8 mouse cellular contexts compared by ENCODE assay signal in genomic region chr1:72878473-72879318, GRCm38 (mm10). TPM values are rescaled to one million over a fixed set of nuclear protein-coding genes. Genes with fewer than 3 reads are reported as not detected.
DNase-seq lines count a peak whose midpoint lies in the region; ATAC-seq and TF ChIP-seq lines count a peak whose summit lies in the region.
"Had no signal": no experiment of that assay in that cellular context is flagged by ENCODE, and none has a peak within 500 bp of the region (broad histone marks: within the 10 kb centered on the region; RNA-seq: fewer than 3 reads in every experiment).

No protein-coding gene starts in this region.

- 58% methylated on average over 25 of the region's 25 CpGs for WGBS in heart, embryonic 15.5 days
- WGBS in embryonic facial prominence, embryonic 10.5 days: 58% methylated on average over 25 of the region's 25 CpGs
- 17% methylated on average over 25 of the region's 25 CpGs for WGBS in limb, embryonic 15.5 days

- no peak for DNase-seq in heart, postnatal 10 days
- DNase-seq in CH12.LX (ENCODE audit: extremely low read depth): no peak
- DNase-seq in embryonic facial prominence, embryonic 10.5 days (ENCODE audit: low spot score): no peak
- DNase-seq in adrenal gland, postnatal 36 days: no peak
- no peak for DNase-seq in gastrocnemius, adult 18-20 months (ENCODE audit: low spot score)
- DNase-seq: thymus, adult 18-20 months had no signal

- TF ChIP-seq POLR2A in CH12.LX (IDR thresholded peaks at IDR 0.05; ENCODE audit: low read depth, low read length): no peak

- no peaks in the 10 kb centered on the region for H3K9me3 ChIP-seq in heart, embryonic 15.5 days (replicated peaks)
- no peaks in the 10 kb centered on the region for H3K9me3 ChIP-seq in CH12.LX (replicated peaks; ENCODE audit: low read length)
- no peaks in the 10 kb centered on the region for H3K9me3 ChIP-seq in embryonic facial prominence, embryonic 10.5 days
- no peaks in the 10 kb centered on the region for H3K9me3 ChIP-seq in limb, embryonic 15.5 days

- H3K27ac ChIP-seq in heart, embryonic 15.5 days: no peak overlapping the region
- H3K27ac ChIP-seq in CH12.LX (ENCODE audit: insufficient read depth, low read depth): no peak overlapping the region
- H3K27ac ChIP-seq in embryonic facial prominence, embryonic 10.5 days (replicated peaks): peak overlapping the region; percentile 66
- peak overlapping the region; percentile 74 for H3K27ac ChIP-seq in limb, embryonic 15.5 days

- H3K36me3 ChIP-seq in heart, embryonic 15.5 days: no peaks in the 10 kb centered on the region
- H3K36me3 ChIP-seq in CH12.LX (replicated peaks in 1 of 2; ENCODE audit: control insufficient read depth in 1 of 2, insufficient read depth in 1 of 2, low read length in 1 of 2): no peaks in the 10 kb centered on the region
- no peaks in the 10 kb centered on the region for H3K36me3 ChIP-seq in embryonic facial prominence, embryonic 10.5 days (replicated peaks)
- no peaks in the 10 kb centered on the region for H3K36me3 ChIP-seq in limb, embryonic 15.5 days

- intact Hi-C loops in heart, postnatal 10 days (cut with DNase I): loop anchor here (1.0 to 5.0 kb wide), 2 partner anchors 396 to 484 kb away; no protein-coding TSS in a partner anchor

- no peak overlapping the region for H3K9ac ChIP-seq in heart, embryonic 15.5 days
- peak overlapping the region; percentile 22; the same call in 1 of the 2 replicates for H3K9ac ChIP-seq in CH12.LX (ENCODE audit: insufficient read depth, low read depth)
- H3K9ac ChIP-seq in limb, embryonic 15.5 days: no peak overlapping the region

- H3K4me1 ChIP-seq in heart, embryonic 15.5 days (replicated peaks): peaks cover 32% of the 10 kb centered on the region
- H3K4me1 ChIP-seq in CH12.LX (ENCODE audit: control insufficient read depth in 1 of 2, insufficient read depth in 2 of 2): peaks cover 0 to 11% of the 10 kb centered on the region in 2 experiments; a peak in 2 of 4 replicates
- H3K4me1 ChIP-seq in embryonic facial prominence, embryonic 10.5 days: peaks cover 43% of the 10 kb centered on the region
- peaks cover 42% of the 10 kb centered on the region for H3K4me1 ChIP-seq in limb, embryonic 15.5 days

- no peak overlapping the region for H3K4me3 ChIP-seq in heart, embryonic 15.5 days
- H3K4me3 ChIP-seq in CH12.LX (replicated peaks in 1 of 3; ENCODE audit: low read depth in 2 of 3, low read length in 2 of 3, poor library complexity in 1 of 3): no peak overlapping the region
- no peak overlapping the region for H3K4me3 ChIP-seq in embryonic facial prominence, embryonic 10.5 days
- H3K4me3 ChIP-seq in limb, embryonic 15.5 days: no peak overlapping the region

- in situ Hi-C loops in CH12.LX (cut with MboI; ENCODE audit: low pct_ligation_motif_present, low pct_unique_long_range_greater_than_20kb, low sequenced_read_pairs): loop anchor here (10.0 kb wide), 2 partner anchors 946 to 976 kb away; no protein-coding TSS in a partner anchor

- no peak for TF ChIP-seq CTCF in CH12.LX (conservative IDR thresholded peaks at IDR 0.05 in 1 of 2, IDR thresholded peaks at IDR 0.05 in 1 of 2; ENCODE audit: low read depth in 2 of 2, low read length in 2 of 2)

- 0 out of 2 replicates have a peak, but pooled peaks cover 5% of the 10 kb centered on the region for H3K27me3 ChIP-seq in heart, embryonic 15.5 days
- H3K27me3 ChIP-seq in CH12.LX (replicated peaks): peaks cover 51% of the 10 kb centered on the region
- H3K27me3 ChIP-seq in embryonic facial prominence, embryonic 10.5 days (replicated peaks; ENCODE audit: low read depth, poor library complexity, severe bottlenecking): peaks cover 50% of the 10 kb centered on the region
- H3K27me3 ChIP-seq in limb, embryonic 15.5 days: no peaks in the 10 kb centered on the region

- no peak for ATAC-seq in heart, embryonic 15.5 days (replicated peaks; ENCODE audit: insufficient number of reproducible peaks, insufficient read depth, low FRiP score, low read depth)
- 0 out of 2 replicates have a peak, but pooled peaks have one; percentile 40 for ATAC-seq in limb, embryonic 15.5 days (ENCODE audit: insufficient number of reproducible peaks, low FRiP score, low TSS enrichment, low read depth)

- H3K79me2 ChIP-seq in CH12.LX (replicated peaks; ENCODE audit: control insufficient read depth, extremely low read depth, insufficient read depth, poor library complexity, severe bottlenecking): no peaks in the 10 kb centered on the region

- dilution Hi-C loops in CH12.LX (cut with MboI; ENCODE audit: extremely low pct_ligation_motif_present, extremely low pct_unique_long_range_greater_than_20kb, low sequenced_read_pairs): no loop called here

- H3K4me2 ChIP-seq in heart, embryonic 15.5 days: peak overlapping the region; percentile 54
- H3K4me2 ChIP-seq in CH12.LX (ENCODE audit: insufficient read depth, low read depth, poor library complexity, severe bottlenecking): peak overlapping the region; percentile 60
- peak overlapping the region; percentile 37 for H3K4me2 ChIP-seq in limb, embryonic 15.5 days

- TF ChIP-seq EP300 in CH12.LX (IDR thresholded peaks at IDR 0.05; ENCODE audit: low read length): no peak

- TF ChIP-seq RAD21 in CH12.LX (IDR thresholded peaks at IDR 0.05; ENCODE audit: low read depth, low read length): no peak

TF ChIP-seq in CH12.LX, 34 proteins besides CTCF, POLR2A, EP300 and RAD21:
- TF ChIP-seq NELFE (IDR thresholded peaks at IDR 0.05; ENCODE audit: low read depth, low read length) (no peak), USF2 (conservative IDR thresholded peaks at IDR 0.05; ENCODE audit: low read depth, low read length) (no peak), MAX (IDR thresholded peaks at IDR 0.05; ENCODE audit: low read length) (no peak), POLR2AphosphoS2 (IDR thresholded peaks at IDR 0.05; ENCODE audit: low read depth, low read length) (no peak), MAZ (IDR thresholded peaks at IDR 0.05; ENCODE audit: low read depth, low read length) (no peak), MAFK (IDR thresholded peaks at IDR 0.05; ENCODE audit: insufficient replicate concordance, low read length) (no peak), MYC (IDR thresholded peaks at IDR 0.05; ENCODE audit: low read depth, low read length) (no peak), ZC3H11A (IDR thresholded peaks at IDR 0.05; ENCODE audit: low read depth, low read length) (no peak), HCFC1 (IDR thresholded peaks at IDR 0.05; ENCODE audit: low read depth, low read length) (no peak), ETS1 (conservative IDR thresholded peaks at IDR 0.05; ENCODE audit: low read depth, low read length) (no peak), CHD2 (IDR thresholded peaks at IDR 0.05; ENCODE audit: low read length) (no peak), ZNF384 (IDR thresholded peaks at IDR 0.05; ENCODE audit: low read depth, low read length) (no peak), UBTF (IDR thresholded peaks at IDR 0.05; ENCODE audit: low read depth, low read length) (no peak), MEF2A (IDR thresholded peaks at IDR 0.05; ENCODE audit: borderline replicate concordance, low read depth, low read length) (no peak), SIN3A (IDR thresholded peaks at IDR 0.05; ENCODE audit: low read length) (no peak), SMC3 (IDR thresholded peaks at IDR 0.05; ENCODE audit: low read depth, low read length) (no peak)

RNA-seq across cellular contexts. Expression of gene Igfbp5, which starts 4.0 kb away (rescaled TPM):
- 79.0 and 101 TPM in 2 replicates for polyA plus RNA-seq in heart, embryonic 15.5 days (2015; fragmentation: Nextera tagmentation; extraction: Ambion mirVana)
- 100 to 1,000 TPM; 152 to 192 TPM for total RNA-seq in heart, postnatal 10 days (2021)
- total RNA-seq in CH12.LX (2012; rRNA removed): 0.04 and 0.08 TPM in 2 replicates
- total RNA-seq in CH12.LX (2014; rRNA removed): not detected in 2 replicates
- 0.09 and 0.14 TPM in 2 replicates for polyA plus RNA-seq in CH12.LX (2012; ENCODE audit: insufficient read length, low read depth)
- polyA plus RNA-seq in embryonic facial prominence, embryonic 10.5 days (2016; fragmentation: Nextera tagmentation; extraction: Ambion mirVana): 75.4 and 87.4 TPM in 2 replicates
- polyA plus RNA-seq in limb, embryonic 15.5 days (2015; fragmentation: Nextera tagmentation; extraction: Ambion mirVana): 108 and 118 TPM in 2 replicates
- total RNA-seq in adrenal gland, postnatal 36 days (2021): 100 to 1,000 TPM in 1 of 2 experiments, 10 to 100 TPM in 1; 56.7 to 109 TPM
- total RNA-seq in gastrocnemius, adult 18-20 months (2021): 100 to 1,000 TPM; 189 to 235 TPM

RNA-seq across cellular contexts. Expression of gene Igfbp2, which starts 54.4 kb away (rescaled TPM):
- 44.4 and 85.9 TPM in 2 replicates for polyA plus RNA-seq in heart, embryonic 15.5 days (2015; fragmentation: Nextera tagmentation; extraction: Ambion mirVana)
- 1 to 10 TPM in 1 of 2 experiments, under 1 TPM in 1; 0.86 to 2.1 TPM for total RNA-seq in heart, postnatal 10 days (2021)
- total RNA-seq in CH12.LX (2012; rRNA removed) (386 and 662 TPM in 2 replicates), CH12.LX (2014; rRNA removed) (264 and 294 TPM in 2 replicates)
- polyA plus RNA-seq in CH12.LX (2012; ENCODE audit: insufficient read length, low read depth): 350 and 355 TPM in 2 replicates
- polyA plus RNA-seq in embryonic facial prominence, embryonic 10.5 days (2016; fragmentation: Nextera tagmentation; extraction: Ambion mirVana): 474 and 479 TPM in 2 replicates
- 379 and 399 TPM in 2 replicates for polyA plus RNA-seq in limb, embryonic 15.5 days (2015; fragmentation: Nextera tagmentation; extraction: Ambion mirVana)
- total RNA-seq in adrenal gland, postnatal 36 days (2021): 1 to 10 TPM; 1.8 to 2.0 TPM
- under 1 TPM; 0.28 to 0.62 TPM for total RNA-seq in gastrocnemius, adult 18-20 months (2021)

Comparison
In these comparisons a context has a peak if more than half of its experiments do, and no peak if none do; other contexts are left out.
1. H3K27ac ChIP-seq: peak in embryonic facial prominence, embryonic 10.5 days (single experiment) and limb, embryonic 15.5 days (single experiment); none in heart, embryonic 15.5 days (single experiment) and CH12.LX (single experiment).
2. RNA of gene Igfbp5, which starts 4.0 kb away (total RNA-seq): 189 to 235 TPM in gastrocnemius, adult 18-20 months, 152 to 192 TPM in heart, postnatal 10 days and 56.7 to 109 TPM in adrenal gland, postnatal 36 days; 0.04 to 0.08 TPM in CH12.LX; every median in the first group is over 10 times any median in the second.
3. RNA of gene Igfbp2, which starts 54.4 kb away (total RNA-seq): 264 to 662 TPM in CH12.LX; 0.86 to 2.1 TPM in heart, postnatal 10 days, 1.8 to 2.0 TPM in adrenal gland, postnatal 36 days and 0.28 to 0.62 TPM in gastrocnemius, adult 18-20 months; every median in the first group is over 10 times any median in the second.
4. Peak in every context shown above with its lines, with median percentiles within 50 percentile points of each other: H3K4me2 ChIP-seq.